Mouse (Mus musculus): ENCODE measurements around the gene D10Jhu81e.

Gene D10Jhu81e

DNA sequence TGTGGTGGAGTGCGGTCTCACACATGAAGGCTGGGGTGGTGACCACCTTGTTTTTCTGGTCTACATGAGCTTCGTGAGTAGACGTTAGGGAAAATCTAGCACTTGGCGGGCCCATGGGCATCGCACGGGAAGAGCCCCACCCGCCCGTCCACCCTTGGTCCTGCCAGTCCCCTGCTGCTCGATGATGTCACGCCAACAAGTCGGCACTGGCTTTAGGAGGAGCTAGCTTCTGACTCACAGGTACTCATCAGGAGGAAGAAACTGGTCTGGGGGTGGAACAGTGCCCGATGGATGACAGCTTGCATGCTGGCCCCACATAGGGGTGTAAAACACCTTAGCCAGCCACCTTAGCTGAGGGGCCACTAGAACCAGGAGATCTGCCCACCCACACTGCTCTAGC lies 6.9 kb downstream of the D10Jhu81e start:
- no peak for DNase-seq

DNA sequence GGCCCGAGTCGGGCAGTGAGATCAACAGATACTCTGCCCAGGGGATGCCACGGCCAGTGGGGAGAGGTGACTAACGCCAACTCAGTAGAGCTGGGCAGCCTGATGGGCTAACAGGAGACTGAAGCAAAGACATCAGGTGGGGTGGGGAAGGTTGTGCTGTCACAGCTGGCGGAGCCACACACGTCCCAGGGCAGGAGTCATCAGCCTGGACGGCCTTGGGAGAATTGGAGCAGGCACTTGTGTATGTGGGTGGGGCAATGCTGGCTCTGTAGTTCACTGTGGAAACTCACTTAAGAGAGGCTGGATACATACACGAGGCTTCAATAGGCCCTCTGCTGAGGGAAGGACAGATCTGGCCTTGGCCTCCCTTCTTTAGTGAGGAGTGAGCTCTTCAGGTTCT lies 8.5 kb downstream of the D10Jhu81e start:
- no peak for DNase-seq

DNA sequence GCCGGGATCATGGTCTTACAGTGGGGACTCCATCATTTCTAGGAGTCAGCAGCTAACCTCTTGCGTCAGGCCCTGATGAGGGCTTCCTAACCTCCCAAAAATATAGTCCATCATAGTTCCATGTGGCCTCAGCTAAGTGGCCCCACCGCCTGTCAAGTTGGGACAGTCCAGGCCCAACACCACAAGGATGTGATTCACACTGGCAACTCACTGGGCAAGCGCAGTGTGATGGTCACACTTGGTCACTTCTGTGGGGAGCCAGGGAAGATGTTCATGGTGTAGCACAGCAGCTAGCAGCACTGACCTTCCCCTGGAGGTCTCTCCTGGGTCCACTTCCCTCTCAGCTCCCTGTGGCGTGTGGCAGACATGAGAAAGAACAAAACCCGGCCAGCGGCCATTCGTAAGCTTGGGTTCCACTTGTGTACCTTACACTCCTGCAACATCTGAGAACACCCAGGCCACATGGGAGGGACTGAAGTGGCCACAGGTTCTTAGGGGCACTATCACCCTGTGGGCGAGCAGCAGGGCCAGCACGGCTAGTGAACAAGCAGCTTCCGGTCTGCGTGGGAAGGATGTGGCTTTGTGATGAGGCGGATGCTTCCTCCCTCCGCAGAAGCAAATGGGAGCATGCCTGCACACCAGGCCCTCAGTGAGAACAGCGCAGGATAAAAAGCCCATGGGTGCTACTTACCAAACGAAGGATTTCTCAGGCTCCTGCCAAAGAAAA lies 9.1 kb downstream of the D10Jhu81e start:
- no peak for DNase-seq

DNA sequence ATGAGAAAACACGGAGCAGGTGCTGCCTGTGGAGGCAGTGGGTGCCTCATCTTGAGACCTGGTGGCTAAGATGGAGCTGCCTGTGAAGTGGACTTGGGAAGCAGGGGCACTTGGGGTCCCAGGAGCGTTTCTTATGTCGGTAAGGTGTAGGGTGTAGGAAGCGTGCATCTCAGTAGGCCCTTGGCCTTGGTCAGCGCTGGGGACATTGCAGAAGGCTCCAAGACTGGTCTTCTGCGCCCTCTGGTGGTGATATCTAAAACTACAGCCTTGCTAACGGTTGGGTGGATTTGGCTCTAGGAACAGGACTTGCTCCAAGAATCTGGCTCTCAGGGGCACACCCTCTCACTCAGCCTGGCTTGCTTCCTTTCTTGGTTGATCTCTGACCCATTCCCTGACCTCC lies 9.7 kb downstream of the D10Jhu81e start:
- peak; percentile 90 for DNase-seq

DNA sequence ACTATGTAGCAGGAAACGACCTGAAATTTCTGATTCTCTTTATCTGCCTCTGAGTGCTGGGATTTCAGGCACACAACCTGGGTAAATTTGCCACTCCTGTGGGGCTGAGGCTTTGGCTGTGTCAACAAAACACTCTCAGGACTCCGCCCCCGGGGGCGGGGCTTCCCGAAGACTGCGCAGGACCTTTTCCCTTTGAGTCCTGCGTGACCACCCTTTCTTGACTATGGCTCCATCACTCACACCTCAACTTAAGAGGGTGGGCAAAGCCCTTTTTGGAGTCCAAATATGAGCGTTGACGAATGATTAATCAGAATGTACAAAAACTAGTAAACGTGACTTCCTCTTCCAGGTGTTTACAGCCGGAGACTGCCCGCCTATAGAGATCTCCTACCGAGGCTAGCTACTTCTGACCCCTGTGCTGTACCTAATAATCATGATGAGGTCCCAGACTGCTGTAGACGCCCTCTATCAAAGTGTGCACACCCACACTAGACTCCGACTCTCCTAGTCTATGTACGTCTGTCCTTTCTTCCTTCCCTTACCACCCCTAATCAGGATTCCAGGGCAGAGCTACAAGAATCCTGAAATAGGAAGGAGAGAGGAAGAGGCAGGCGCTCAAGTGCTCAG lies 10.2 kb downstream of the D10Jhu81e start:
- peak; percentile 79 for DNase-seq

DNA sequence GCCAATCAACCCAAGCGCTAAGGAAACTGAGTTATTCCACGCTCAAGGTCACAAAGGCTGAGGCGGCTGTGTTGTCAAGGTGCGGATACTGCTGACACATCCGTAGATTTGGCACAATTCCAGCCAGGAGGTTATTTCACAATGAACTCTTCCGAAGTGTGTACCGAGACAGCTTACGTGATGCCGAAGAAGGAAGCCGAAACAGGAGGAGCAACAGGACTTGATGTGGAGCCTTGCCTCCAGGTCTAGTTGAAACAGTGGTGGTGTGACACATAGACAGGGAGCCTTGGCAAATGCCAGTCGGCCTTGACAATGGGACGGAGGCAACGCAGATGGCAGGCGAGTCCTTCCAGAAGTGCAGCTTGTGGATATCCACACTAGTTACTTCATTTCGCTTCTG lies 11.5 kb downstream of the D10Jhu81e start:
- DNase-seq: peak; percentile 42

DNA sequence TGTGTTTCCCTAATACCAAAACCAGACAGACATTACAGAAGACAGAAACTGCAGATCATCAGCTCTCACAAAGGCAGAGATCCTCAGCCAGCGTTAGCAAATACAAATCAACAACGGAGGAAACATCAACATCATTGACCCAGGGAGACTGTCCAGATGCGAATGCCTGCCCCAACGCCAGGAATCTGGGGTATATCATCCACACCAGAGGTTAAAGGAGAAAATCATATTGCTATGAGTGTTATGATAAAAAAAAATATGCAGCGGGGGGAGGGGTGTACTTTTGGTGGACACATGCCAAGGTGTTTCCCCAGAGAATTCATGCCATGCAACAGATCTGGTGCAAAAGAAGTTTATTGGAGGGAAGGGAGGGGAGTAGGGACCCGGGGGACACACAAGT lies 12.7 kb downstream of the D10Jhu81e start:
- DNase-seq: no peak

DNA sequence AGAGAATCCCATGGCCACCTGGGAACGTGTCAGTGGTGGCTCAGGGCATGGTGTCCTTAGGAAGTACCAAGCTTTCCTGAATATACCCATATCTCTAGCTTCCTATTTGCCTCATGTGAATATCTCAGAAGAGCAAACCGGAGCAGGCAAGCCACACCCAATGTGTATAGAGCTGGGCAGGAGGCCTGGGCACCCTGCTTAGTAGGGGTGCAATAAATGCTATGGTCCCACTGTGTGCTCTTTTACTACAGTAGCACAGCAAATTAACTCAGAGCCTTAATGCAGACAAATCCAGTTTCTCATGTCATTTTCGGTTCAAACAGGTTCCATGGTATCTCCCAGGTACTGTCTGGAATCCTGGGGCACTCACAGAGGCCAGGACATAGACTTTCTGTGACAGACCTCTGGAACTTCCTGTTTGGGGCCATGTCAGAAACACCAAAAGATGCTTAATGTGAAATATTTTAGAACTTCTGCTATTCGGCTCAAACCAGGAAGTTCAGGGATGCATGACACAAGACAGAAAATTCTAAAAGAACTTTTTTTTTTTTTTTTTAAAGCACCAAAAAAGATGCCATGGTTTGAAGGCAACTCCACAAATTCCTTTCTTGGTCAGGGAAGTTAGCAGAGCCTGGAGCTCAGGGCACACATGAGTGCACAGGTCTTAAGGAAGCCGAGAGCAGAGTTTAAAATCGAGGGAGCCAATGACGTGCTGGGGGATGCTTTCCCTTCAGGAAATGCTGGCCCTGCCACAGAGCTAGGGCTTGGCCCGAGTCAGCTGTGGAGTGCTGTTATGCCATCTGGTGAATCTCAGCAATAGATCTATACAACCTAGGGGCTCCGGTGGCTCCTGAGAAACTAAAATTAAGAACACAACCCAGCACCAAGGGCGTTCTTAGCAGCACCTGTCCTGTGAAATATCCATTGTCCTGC lies 20.5 kb downstream of the D10Jhu81e start:
- DNase-seq: no peak

DNA sequence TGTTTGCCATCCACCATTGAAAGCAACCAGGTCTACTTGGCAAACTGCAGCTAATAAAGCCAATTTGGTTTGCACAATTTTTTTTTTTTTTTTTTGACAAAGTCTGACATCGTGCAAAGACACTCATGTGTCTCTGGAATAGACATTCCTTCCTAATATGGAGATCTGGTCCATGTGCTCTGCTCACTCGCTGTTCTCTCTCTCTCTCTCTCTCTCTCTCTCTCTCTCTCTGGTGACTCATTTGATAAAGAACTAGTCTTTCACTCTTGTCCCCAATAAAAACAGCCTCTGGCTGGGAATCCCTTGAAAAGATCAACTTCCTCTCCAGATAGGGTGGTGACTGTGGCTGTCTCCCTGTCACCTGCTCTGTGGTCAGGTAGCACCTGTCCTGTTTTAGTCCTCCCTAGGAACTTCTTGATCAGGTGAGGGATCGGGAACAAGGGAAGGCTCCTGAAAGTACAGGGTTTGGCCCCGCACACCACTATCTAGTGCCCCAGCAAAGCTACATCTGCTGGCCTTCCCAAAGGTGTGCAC lies 21.6 kb downstream of the D10Jhu81e start:
- DNase-seq: no peak

DNA sequence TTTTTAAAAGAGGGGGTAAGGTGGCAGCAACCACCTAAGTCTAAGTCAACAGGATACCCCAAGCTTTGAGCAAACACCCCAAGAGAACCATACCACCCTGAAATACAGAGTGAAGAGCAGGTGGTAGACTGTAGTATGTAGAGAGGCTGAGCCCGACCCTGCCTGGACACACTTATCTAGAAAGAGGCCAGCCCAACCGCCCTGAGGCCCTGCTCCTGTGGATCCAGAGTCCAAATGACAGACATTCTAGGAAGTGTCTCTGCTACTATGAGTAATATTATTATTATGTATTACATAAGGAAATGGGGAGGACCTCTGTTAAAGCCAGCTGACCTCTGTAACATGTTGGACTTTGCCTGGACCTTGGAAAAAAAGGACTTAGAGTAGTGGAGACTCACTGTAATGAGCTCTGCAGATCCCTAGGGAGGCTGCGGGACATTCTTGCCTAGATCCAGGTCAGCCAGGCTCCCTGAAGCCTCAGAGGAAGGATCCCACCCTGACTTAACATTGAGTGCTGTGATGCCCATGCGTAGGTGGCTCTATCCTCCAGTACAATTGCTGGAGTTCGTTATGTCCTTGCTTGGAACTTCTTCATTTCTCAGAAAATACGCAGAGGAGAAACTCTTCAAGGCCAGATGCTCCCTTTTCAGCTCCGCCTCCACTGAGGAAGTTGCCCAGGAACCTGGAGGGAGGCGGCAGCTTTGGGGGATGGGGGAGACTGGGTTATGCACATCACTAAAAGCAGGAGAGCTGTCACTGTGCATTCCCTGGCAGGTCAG lies 25.7 kb downstream of the D10Jhu81e start:
- DNase-seq: peak; percentile 67

DNA sequence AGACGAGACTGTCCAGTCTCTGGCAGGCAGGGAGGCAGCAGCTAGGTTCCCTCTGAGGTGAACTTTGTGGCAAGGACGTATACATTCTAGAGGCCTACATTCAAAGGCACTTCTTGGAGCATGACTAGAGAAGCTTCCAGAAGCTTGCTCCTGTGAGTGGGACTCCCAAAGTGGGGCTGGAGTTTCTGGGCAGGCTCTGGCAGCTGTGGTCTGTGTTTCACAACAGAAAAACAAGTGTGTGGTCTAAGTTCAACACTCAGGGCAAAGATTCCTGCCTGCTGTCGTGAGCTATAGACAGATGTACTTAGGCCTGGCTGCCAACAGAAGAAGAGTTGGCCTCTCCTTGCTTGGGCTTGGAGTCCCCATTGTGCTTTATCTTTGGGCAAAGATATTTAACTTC lies 28.7 kb downstream of the D10Jhu81e start:
- DNase-seq: no peak

DNA sequence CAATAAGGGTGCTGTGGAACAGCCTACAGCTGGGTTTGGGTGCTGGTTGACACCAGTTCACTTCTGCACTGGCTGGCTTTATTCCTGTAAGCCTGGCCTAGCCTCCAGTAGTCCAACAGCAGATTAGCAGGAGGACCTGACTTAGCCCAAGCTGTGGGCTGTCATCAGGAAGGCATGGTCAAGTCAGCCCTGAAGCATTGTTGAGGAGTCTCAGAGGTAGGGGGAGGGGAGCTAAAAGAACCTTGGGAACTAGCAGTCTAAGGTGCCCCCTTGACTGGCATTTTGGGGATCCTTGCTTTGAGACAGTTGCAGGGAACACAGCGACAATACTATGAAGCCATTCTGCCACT lies 29.4 kb downstream of the D10Jhu81e start:
- no peak for DNase-seq

DNA sequence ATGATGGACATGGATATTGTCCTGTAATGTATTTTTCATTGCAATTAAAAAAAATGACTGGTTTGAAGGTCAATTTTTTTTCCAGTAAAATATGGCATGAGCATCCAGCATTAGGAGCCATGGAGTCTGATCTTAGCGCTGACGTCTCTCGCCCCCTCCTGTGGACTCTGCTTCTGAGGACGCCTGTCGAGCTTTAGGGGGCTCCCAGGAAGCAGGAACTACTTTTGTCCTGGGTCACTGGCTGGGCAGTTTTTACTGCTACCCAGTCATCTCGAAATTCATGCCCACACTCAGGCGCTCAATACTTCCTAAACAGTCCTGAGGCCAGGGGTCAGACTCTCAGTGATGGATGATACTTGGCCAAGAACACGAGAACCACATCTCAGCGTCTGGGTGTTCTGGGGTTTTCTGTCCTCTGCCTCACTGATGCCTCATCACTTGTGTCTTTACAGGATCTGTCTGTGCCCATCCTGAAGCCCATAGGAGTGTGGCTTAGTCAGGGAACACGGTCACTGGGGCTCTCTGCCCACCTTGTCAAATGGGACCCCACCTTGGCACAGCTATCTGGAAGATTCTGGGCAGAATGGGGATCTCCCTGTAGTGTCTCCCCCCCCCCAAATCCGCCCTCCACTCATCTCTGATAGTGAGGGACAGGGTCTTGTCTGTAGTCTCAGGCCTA lies 29.9 kb downstream of the D10Jhu81e start:
- no peak for DNase-seq

DNA sequence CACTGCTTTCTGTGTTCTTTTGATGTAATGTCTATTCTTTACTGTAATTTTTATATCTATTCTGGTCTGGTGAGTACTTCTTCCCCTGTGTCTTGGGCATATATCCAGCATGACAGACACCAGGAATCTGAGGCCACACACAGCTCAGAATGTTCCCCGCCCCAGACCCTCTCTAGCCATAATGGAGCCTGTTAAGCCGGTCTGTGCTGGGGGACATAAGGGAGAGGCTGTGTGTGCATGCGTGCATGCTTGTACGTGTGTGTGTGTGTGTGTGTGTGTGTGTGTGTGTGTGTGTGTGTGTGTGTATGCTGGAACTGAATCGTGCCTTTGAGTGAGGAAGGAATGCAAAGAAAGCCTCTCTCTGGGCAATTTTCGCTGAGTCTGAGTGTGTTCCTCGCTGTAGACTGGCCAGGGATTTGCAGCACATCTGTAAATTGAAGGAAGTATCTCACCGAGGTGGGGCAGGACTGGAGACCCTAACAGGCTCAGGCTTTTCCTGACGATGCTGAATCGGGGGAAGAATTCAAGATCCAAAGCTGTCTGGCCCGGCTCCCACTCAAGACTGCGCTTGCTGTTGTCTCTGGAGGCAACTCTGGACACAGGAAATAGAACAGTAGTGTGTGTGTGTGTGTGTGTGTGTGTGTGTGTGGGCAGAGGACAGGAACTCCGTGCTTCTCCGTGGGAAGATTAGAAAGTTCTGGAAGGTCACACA lies 30.6 kb downstream of the D10Jhu81e start:
- peak; percentile 43 for DNase-seq

DNA sequence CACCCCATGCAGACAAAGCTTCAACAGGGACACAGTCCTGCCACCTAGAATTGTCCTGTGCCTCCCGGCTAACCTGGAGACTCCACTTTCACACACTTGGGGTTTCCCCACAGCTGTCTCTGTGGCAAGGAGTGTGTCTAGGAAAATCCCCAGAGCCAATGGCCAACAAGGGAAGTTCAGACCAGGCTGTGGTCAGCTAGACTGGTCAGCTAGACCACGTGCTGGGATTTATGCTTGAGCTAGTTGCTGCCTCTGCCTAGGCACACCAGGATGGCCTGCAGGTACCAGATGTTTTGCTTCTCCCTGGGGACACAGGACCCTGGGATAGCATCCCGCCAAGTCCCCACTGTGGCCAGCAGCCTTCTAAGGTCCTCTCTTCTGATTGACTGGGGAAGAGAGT lies 32.4 kb downstream of the D10Jhu81e start:
- DNase-seq: no peak

DNA sequence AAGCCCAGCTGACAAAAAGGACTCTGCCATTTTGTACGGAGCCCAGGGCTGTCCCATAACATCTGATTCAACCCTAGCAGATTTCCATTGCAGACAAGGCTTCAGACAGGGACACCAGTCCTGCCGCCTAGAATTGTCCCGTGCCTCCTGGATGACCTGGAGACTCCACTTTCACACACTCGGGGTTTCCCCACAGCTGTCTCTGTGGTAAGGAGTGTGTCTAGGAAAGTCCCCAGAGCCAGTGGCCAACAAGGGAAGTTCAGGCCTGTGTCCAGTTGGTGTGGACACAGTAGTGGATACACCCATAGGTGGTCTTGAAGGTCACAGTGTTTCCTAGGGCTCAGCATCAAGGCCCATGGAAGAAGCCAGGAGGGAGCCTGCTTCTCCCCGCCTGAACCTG lies 33.6 kb downstream of the D10Jhu81e start:
- no peak for DNase-seq

DNA sequence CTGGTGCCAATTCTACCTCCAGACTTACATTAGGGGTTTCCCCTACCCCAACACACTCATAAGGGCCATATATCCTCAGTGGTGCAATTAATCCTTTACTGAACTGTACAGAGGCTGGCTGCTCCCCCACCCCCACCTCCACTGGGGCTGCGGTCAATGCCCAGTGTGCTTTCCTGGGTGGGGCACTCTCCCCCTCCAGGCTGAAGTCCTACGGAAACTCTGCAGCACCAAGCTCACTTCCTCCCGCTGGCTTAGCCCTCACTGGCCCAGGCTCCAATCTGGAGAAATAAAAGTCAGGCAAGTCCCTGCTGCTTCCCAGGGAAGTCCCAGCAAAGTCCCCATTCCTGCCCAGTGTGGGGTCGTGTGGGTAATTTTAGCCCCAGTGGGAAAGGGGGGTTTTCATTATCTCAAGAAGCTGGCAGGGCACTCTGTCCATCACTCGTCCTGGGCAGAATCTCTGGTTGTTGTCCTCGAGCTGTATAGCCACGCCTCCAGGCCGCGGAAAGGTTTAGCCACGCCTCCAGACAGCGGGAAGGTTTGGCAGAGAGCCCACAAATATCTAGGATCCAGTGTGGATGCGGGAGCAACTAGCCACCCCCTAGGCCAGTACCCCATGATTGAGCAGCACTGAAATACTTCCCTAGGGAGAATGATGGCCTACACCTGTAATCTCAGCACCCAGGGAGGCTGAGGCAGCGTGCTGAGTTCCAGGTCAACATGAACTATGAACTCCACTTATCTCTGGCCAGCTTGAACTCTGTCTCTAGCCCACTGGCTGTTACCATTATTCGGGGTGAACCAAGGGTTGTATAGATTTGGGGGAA lies 34.4 kb downstream of the D10Jhu81e start:
- peak; percentile 39 for DNase-seq

DNA sequence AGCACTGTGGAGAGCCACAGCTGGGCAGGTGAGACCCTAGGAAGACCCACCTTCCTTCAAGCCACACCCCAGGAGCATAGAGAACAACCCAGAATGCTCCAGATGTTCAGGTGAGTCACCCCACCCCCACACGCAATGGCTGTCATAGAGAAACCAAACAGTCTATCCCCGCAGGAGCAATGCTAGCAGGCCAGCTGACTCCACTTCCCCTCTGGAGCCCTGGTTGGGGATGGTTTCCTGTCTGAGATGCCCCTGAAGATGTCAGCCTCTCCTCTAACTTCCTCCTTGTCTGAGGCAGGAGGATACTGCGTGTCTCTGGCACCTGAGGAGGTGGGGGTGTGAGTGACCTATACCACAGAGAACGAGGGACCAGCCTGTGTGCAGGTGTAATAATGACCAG lies 35.2 kb downstream of the D10Jhu81e start:
- DNase-seq: no peak

DNA sequence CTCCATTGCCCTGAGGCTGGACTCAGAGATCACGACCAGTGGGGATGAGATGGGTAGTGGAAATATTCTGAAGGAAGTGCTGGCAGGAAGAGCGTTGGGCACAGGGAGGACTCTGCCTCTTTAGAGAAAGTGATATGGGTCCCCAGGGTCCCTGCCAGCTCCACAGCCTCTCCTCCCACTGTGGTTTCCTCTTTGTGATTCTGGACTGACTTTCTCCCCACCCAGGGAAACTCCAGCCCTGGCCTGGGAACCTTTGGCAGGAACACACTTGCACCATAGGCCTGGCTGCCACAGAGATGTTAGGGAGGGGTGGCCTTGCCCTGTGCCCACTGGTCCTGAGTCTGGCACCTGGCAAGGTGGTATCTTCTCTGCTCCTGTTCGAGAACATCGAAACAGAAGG lies 39.6 kb downstream of the D10Jhu81e start:
- DNase-seq: no peak

DNA sequence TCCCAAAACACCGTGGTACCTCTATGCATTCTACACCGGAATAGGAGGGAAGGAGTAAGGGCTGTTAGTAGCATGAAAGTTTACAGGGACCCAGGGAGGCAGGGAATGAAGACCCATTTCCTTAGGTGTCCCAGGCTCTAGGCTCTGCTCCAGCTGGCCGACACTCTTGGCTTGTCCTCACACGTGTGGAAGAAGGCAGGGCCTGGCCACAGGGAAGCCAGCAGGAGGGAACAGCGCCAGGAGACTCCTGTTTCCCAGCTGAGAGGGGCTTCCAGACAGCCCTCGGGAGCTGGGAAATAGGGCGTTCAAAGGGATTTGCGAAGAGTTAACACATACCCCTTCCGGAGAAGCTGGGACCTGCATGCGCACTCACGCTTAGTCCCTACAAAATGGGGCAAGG lies 40.2 kb downstream of the D10Jhu81e start:
- peak; percentile 49 for DNase-seq

DNA sequence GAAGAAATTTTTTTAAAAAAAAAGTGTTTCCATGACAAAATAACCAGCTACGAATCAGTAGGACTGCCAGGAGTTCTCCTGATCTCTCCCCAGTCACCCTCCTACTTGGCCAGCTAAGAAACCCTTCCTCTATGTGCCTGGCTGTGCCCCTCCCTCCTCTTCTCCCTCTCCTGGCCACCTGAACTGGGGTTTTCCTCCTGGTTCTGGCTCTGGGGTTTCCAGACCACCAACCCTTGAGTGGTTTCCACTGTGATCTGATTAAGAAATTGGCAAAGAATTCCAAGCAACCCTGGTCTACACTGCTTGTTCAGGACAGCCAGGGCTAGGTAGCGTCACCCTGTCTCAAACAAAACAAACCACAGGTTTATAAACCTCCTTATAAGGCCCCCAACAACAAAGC lies 40.9 kb downstream of the D10Jhu81e start:
- DNase-seq: no peak
